Mouse (Mus musculus) hematopoietic stem cell, adult 5-6 weeks (primary cell): ENCODE measurements around the gene Erc1. TPM values are rescaled to one million over a fixed set of nuclear protein-coding genes. Genes with fewer than 3 reads are reported as not detected.
"Not testable (repeated sequence)": the region's sequence is repeated elsewhere in the genome, so short reads cannot be mapped to it uniquely, and the experiment has no call there.

Source experiments
- ATAC-seq, 2 experiments: fragments of 125-278 bp in 1 of 2; replicated peaks in 1 of 2; 2 replicates each; pipeline ENCODE4 v1.8.0; 2016 to 2017; ENCODE audit warnings: inconsistent platforms in 2 of 2, mild to moderate bottlenecking in 2 of 2, moderate number of reproducible peaks in 2 of 2, low read depth in 1 of 2, moderate TSS enrichment in 1 of 2; ENCODE audit not compliant: low FRiP score in 2 of 2, poor library complexity in 2 of 2, severe bottlenecking in 2 of 2, insufficient read depth in 1 of 2, low TSS enrichment in 1 of 2
- total RNA-seq: library from RNA; stranded (forward); fragments of 172-1452, 232-1000 nt; gene quantifications from 2 replicates; pipeline ENCODE4 v1.2.3, GENCODE M21; 2017

The Erc1 gene
- total RNA-seq, 1 experiment from 2014 or later: 23.4 TPM

DNA sequence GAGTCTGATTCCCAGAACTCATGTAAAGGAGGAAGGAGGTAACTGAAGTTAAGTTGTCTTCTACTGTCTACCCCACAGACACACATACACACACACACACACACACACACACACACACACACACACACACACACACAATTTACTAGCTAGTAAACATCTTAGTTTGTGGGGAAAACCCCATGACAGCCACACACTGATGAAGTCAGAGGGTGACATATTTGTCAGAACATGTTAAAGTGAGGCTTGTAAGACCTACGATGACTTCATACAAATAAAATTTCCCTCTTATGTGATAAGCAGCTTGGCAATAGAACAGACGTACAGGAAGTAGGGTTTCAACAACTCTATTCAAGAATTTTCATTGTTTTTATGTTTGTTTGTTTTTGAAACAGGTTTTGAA lies 185.0 kb downstream of the Erc1 start:
- no peak for ATAC-seq

- ATAC-seq: no peak
Observed at GRCm38 (mm10) chr6:119661081-119661493, 186.9 kb downstream of the Erc1 start.

GRCm38 (mm10) chr6:119658441-119658840 lies 189.5 kb downstream of the Erc1 start:
- no peak for ATAC-seq

GRCm38 (mm10) chr6:119657418-119658178 lies 190.4 kb downstream of the Erc1 start:
- no peak for ATAC-seq

DNA sequence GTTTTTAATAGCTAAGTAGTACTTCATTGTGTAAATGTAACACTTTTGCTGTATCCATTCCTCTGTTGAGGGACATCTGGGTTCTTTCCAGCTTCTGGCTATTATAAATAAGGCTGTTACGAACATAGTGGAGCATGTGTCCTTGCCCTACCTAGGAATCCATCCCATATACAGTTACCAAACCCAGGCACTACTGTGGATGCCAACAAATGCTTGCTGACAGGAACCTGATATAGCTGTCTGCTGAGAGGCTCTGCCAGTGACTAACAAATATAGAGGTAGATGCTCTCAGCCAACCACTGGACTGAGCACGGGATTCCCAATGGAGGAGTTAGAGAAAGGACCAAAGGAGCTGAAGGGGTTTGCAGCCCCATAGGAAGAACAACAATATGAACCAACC lies 193.2 kb downstream of the Erc1 start:
- not testable (repeated sequence) for ATAC-seq

DNA sequence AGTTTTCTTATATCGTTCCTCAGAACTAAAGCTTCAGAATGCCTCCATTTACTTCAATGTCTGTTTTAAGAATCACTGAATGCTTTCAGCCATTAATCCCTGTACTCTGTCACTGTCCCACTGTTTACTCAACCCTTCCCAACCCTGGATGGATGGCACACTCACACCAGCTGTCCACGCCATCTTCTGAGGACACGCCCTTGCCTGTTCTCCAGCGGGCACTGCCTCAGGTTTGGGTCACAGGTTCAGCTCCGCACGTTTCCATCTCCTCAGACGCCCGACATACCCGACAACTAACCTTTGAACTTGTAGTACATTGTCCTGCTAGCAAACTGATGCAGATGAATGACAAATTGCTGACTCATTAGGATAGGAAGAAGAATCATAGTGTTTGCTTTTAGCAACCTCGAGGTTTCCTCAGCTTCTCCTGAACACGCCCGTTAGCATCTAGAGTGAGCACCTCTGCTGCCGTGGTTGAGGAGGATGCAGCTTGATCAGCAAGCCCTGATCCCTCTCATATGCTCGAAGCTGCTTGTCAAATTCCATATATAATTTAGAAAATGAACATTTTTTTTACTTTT lies 204.0 kb downstream of the Erc1 start:
- no peak for ATAC-seq

GRCm38 (mm10) chr6:119643178-119643728 lies 204.7 kb downstream of the Erc1 start:
- ATAC-seq: no peak

GRCm38 (mm10) chr6:119642718-119643117 lies 205.2 kb downstream of the Erc1 start:
- ATAC-seq: no peak

DNA sequence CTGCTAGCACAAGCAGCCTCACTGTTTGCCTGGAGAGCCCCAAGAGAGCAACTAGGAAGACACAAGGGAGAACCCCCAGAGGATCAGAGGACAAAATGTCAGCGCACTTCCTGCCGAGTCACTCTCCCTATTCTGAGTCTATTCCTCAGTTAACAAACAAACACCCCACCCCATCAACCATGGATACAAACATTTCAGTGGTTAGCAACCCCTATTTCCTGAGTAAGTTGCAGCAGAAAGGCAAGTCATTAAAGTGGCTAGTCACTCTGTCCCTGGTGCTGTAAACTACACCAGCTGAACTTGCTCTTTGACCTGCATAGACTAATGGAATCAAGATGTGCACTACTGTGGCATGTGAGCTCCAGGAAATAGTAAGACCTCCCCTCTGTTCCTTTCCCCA lies 212.3 kb downstream of the Erc1 start:
- ATAC-seq: peak in 1 of 2 experiments; percentile 42; a peak in 1 of 4 replicates

DNA sequence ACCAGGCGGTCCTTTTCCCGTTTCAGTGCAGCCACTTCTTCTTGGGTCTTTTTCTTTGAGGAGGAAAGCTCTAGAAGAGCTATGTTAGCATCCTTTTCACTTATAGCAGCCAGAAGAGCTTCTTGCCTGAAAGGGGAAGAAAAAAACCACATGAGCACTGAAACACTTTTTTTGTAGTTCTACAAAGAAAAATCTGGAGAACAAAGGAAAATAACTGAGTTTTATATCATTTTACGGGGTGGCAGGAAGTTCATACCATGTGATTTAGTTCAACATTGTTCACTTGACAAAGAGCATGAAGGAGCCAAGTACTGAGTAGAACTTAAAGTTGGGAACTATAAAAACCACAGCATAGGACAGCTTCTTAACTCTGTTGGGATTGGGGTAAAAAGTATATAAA lies 217.3 kb downstream of the Erc1 start:
- no peak for ATAC-seq

- ATAC-seq: no peak
Observed at GRCm38 (mm10) chr6:119601379-119601778, 246.6 kb downstream of the Erc1 start.

DNA sequence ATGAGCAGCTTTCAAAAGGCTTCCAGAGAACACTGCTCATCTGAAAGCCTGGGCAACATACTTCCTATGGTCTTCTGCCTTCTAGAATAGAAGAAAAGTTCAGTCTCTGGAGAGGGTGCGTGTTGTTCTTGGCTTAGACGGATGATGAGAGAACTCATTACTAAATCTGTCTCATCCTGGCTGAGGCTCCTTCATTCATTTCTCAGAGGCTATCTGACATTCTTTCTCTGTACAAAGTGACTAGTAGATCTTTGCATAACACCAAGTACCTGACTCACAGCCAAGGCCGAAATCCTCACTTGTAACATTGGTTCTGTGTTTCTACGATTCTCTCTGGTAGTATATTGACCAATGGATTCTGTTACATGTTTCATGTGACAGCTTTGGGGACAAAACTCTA lies 252.5 kb downstream of the Erc1 start:
- no peak for ATAC-seq

- ATAC-seq: no peak
Observed at GRCm38 (mm10) chr6:119590872-119591271, 257.1 kb downstream of the Erc1 start.

DNA sequence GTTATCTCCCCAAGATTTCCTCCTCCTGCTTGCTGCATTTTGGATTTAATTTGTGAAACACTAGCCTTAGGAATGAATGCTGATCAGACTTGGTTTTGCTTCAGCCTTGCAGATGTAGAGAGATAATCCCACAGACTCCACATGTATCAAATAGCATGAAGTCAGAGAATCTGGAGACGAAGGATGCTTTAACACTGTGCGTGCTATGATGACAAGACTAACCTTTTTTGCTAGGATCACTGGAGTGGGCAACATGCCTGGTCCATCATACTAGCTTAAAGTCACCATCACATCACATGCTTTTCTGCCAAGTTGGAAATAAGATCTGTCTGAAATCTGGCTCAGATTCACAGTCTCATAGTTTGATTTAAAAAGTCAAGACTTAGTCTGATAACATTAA lies 260.1 kb downstream of the Erc1 start:
- ATAC-seq: no peak

- no peak for ATAC-seq
Observed at GRCm38 (mm10) chr6:119587454-119587853, 260.5 kb downstream of the Erc1 start.

GRCm38 (mm10) chr6:119585652-119586375 lies 262.2 kb downstream of the Erc1 start:
- ATAC-seq: no peak

- no peak for ATAC-seq
Observed at GRCm38 (mm10) chr6:119584061-119584460, 263.9 kb downstream of the Erc1 start.

- no peak for ATAC-seq
Observed at GRCm38 (mm10) chr6:119583165-119583564, 264.8 kb downstream of the Erc1 start.
